Mouse (Mus musculus): ENCODE measurements at regions not wholly inside any gene's neighbourhood (a gene's known extent, or its start where the extent isn't known, plus 50 kb on each side); places are given as distances from the start of the nearest gene placed in this dataset.

GRCm38 (mm10) chr1:190307751-190308150, 137.2 kb upstream of the Prox1 start:
- DNase-seq (ENCODE audit: low read depth, low spot score), result no peak
- in situ Hi-C loops (cut with MboI; ENCODE audit: low pct_unique_long_range_greater_than_20kb), result no loop called here
- TF ChIP-seq CTCF (IDR thresholded peaks at IDR 0.05), result no peak
- peaks cover 7% of the 10 kb centered on the region for H3K27me3 ChIP-seq
- POLR2A ChIA-PET, result no interaction called here
- no peak for ATAC-seq
- CTCF ChIA-PET, result no interaction called here

GRCm38 (mm10) chr1:190297666-190298327, 127.3 kb upstream of the Prox1 start:
- TF ChIP-seq CTCF (IDR thresholded peaks at IDR 0.05), result no peak
- H3K27me3 ChIP-seq, result peaks cover 10% of the 10 kb centered on the region
- POLR2A ChIA-PET, result no interaction called here
- DNase-seq (ENCODE audit: low read depth, low spot score), result no peak
- in situ Hi-C loops (cut with MboI; ENCODE audit: low pct_unique_long_range_greater_than_20kb), result no loop called here
- CTCF ChIA-PET, result no interaction called here
- no peak for ATAC-seq

DNA sequence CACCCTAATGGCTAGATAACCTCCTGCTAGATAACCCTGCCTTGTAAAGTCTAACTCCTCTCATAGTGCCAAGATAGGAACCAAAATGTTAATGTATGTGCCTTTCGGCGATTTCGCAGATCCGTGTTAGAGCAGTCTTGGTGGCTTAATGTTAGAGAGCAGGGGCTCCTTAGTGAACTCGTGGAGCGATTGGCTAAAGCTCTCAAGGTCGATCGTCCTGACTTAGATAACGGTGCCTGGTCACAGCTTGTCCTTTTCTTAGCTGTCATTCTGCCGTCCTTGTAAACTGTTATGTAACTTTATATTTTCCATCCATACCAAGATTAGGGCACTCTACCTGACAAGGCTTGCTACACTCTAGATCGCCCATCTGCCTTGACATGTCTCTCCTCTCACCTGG, 119.5 kb upstream of the Prox1 start:
- ATAC-seq (no peak), DNase-seq (ENCODE audit: low read depth, low spot score) (no peak)
- in situ Hi-C loops (cut with MboI; ENCODE audit: low pct_unique_long_range_greater_than_20kb), result no loop called here
- peaks cover 16% of the 10 kb centered on the region for H3K27me3 ChIP-seq
- POLR2A ChIA-PET, result no interaction called here
- CTCF ChIA-PET, result no interaction called here
- TF ChIP-seq CTCF (IDR thresholded peaks at IDR 0.05), result no peak

DNA sequence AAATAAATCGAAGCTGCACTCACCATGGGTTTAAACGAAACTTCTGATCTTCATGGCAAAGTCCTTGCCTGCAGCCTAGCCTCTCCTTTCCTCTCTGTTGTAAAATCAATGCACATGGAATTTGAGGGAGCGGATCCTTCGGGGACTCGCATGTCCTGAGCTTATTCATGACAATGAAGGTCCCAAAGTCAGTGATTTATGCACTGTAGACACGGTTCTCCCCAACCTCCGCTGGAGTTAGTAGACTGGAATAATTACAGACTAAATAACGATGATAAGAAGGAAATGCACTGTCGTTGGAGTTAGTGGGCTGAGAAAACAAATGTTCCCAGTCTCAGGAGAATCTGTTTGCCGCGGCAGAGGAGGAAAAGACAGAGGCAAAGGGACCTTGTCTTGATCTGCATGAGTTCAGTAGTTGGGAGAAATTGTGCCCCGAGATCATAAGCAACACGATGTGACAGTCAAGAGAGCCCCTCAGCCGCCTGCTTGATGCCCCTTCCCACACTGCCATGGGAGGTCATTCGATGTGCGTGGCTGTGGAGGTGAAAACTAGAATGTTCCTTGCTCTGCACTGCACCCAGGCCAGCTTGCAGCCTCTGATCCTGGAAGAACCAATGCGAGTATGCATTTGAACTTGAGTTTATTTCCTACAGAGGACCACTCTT, 116.1 kb upstream of the Prox1 start:
- in situ Hi-C loops (cut with MboI; ENCODE audit: low pct_unique_long_range_greater_than_20kb), result no loop called here
- DNase-seq (ENCODE audit: low read depth, low spot score) (no peak), ATAC-seq (no peak)
- ChIA-PET CTCF (no interaction called here), POLR2A (no interaction called here)
- peaks cover 15% of the 10 kb centered on the region for H3K27me3 ChIP-seq
- TF ChIP-seq CTCF (IDR thresholded peaks at IDR 0.05), result no peak

- ATAC-seq, result no peak
- no peak for TF ChIP-seq CTCF (IDR thresholded peaks at IDR 0.05)
- ChIA-PET POLR2A (no interaction called here), CTCF (no interaction called here)
- no peak for DNase-seq (ENCODE audit: low read depth, low spot score)
- peaks cover 15% of the 10 kb centered on the region for H3K27me3 ChIP-seq
- in situ Hi-C loops (cut with MboI; ENCODE audit: low pct_unique_long_range_greater_than_20kb), result no loop called here
Measured at GRCm38 (mm10) chr1:190285636-190286035, 115.1 kb upstream of the Prox1 start.

DNA sequence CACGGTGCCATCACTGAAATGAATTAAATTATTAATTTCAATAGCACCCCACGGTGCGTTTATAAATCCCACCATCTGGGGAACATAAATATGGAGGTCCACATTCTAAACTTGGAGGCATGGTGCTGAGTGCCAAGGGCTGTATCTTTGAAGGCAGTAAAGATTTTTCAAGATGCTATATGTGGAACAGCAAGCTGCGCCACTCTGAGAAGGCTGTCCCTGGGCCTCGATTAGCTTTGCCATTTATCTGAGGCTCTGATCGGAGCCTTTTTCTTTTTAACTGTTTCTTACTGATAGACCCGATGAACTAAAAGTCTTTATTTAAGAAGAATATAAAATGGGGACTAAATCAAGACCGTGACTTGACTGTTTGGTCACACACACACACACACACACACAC, 114.5 kb upstream of the Prox1 start:
- ATAC-seq (no peak), DNase-seq (ENCODE audit: low read depth, low spot score) (no peak)
- peaks cover 15% of the 10 kb centered on the region for H3K27me3 ChIP-seq
- CTCF ChIA-PET, result no interaction called here
- in situ Hi-C loops (cut with MboI; ENCODE audit: low pct_unique_long_range_greater_than_20kb), result no loop called here
- TF ChIP-seq CTCF (IDR thresholded peaks at IDR 0.05), result no peak
- POLR2A ChIA-PET, result no interaction called here

GRCm38 (mm10) chr1:190284138-190284537, 113.6 kb upstream of the Prox1 start:
- POLR2A ChIA-PET, result no interaction called here

DNA sequence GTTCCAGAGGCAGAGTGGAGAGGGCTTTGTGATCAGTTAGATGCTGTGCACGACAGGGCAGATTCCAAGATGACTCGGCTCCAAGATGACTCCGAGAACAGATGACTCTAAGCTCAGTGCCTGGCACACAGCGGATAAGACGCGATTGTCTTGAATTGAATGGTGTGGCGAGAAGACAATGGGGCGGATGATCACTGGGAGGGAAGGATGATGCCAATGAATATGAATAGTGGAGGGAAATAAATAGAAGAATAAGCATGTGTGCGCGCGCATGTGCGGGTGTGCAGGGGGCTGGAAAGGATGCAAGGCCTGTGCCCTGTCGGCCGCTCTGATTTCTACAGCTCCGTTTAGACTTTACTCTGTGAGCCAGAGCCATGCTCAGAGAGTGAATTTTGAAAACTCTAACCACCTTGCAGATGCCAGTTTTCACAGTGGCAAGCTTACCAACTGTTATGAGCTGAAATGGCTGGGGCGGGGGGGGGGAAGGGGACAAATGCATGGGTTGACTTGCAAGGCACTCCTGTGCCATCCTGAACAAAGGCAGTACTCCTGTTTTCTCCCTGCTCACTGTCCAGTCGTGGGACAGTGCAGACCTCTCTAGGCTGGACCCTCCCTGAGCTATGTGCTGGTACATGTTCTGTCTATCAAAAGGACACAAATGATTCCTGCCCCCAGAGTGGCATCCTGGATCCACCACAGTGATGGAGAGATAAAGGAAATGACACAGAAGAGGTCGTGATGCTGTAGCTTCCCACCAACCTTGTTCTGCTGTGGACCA, 109.8 kb upstream of the Prox1 start:
- DNase-seq (ENCODE audit: low read depth, low spot score) (no peak), ATAC-seq (no peak)
- H3K27me3 ChIP-seq, result peaks cover 4% of the 10 kb centered on the region
- CTCF ChIA-PET, result no interaction called here
- POLR2A ChIA-PET, result no interaction called here
- no peak for TF ChIP-seq CTCF (IDR thresholded peaks at IDR 0.05)
- in situ Hi-C loops (cut with MboI; ENCODE audit: low pct_unique_long_range_greater_than_20kb), result no loop called here

More at GRCm38 (mm10) chr1:190284138-190284537, 113.6 kb upstream of the Prox1 start:
- TF ChIP-seq CTCF (IDR thresholded peaks at IDR 0.05), result no peak
- in situ Hi-C loops (cut with MboI; ENCODE audit: low pct_unique_long_range_greater_than_20kb), result no loop called here
- DNase-seq (ENCODE audit: low read depth, low spot score), result no peak
- CTCF ChIA-PET, result no interaction called here
- peaks cover 15% of the 10 kb centered on the region for H3K27me3 ChIP-seq
- ATAC-seq, result no peak

DNA sequence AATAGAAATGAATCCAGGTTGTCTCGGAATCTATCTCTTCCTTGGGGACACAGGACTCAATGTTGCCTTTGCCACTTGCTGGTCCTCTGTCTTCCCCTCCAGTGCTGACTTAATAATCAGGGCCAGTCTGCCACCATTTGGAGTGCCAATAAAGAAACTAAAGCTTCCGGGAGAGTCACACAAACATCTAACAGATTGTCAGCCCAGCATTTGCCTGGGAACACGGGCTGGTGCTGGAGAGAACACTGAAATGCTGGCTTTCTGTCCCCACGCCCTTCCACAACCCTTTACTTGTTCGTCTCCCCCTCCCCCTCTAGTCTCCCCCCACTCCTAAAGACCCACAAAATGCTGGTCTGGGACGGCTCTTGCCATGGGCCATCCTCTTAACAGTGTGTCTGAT, 104.4 kb upstream of the Prox1 start:
- no peaks in the 10 kb centered on the region for H3K27me3 ChIP-seq
- no peak for DNase-seq (ENCODE audit: low read depth, low spot score)
- ChIA-PET POLR2A (no interaction called here), CTCF (no interaction called here)
- ATAC-seq, result no peak
- no peak for TF ChIP-seq CTCF (IDR thresholded peaks at IDR 0.05)
- in situ Hi-C loops (cut with MboI; ENCODE audit: low pct_unique_long_range_greater_than_20kb), result no loop called here

DNA sequence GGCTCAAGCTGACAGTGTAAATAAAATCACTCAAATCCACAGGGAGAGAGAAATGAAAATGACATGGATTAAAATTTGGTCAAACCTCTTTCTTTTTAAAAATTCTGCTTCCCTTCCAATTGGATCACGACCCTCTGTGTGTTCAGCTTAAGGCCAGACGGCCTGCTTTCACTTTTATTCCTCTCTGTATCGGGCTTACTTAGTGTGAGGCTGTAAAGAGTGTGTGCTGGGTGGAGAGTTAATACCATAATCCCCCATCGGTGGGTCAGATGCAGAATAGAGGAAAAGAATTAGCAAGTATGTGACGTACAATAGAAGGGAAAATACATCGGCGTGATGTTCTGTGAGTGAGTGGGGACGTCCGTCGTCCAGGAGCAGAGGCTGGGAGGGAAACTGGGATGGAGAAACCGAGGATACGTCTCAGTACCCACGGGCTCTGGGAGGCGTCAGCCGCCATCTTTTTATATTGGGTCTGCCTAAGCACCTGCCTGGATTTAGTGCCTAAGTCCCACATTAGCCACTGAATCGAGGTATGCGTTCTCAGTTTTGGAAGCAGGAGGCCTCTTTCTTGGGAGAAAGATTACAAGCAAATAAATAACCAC, 100.4 kb upstream of the Prox1 start:
- POLR2A ChIA-PET, result no interaction called here
- no peak for TF ChIP-seq CTCF (IDR thresholded peaks at IDR 0.05)
- in situ Hi-C loops (cut with MboI; ENCODE audit: low pct_unique_long_range_greater_than_20kb), result no loop called here
- DNase-seq (ENCODE audit: low read depth, low spot score) (no peak), ATAC-seq (no peak)
- CTCF ChIA-PET, result no interaction called here
- H3K27me3 ChIP-seq, result no peaks in the 10 kb centered on the region

DNA sequence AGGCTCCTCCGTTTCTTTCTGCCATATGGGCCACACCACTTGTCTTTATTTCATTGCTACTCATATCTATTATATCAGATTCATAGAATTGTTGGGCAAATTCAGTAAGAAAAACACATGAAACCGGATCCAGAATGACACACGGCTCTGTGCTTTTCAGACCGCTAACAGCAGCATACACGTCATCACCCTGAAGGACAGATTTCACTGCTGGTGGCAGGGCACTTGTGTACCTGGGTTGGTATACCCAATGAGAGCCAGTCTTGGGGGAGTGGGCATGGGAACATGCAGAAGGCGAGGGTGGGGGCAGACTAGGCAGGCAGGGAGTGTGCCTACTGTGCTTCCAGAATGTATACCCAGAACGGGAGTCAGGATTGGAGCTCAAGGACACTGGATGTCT, 98.7 kb upstream of the Prox1 start:
- POLR2A ChIA-PET, result no interaction called here
- peaks cover 13% of the 10 kb centered on the region for H3K27me3 ChIP-seq
- in situ Hi-C loops (cut with MboI; ENCODE audit: low pct_unique_long_range_greater_than_20kb), result no loop called here
- no peak for ATAC-seq
- CTCF ChIA-PET, result no interaction called here
- no peak for DNase-seq (ENCODE audit: low read depth, low spot score)
- TF ChIP-seq CTCF (IDR thresholded peaks at IDR 0.05), result no peak

All from Patski (cell line).